Mouse (Mus musculus) megakaryocyte, embryonic 14.5 days (primary cell): ENCODE results near the gene Mrpl14.

Experiments
- FLI1 ChIP-seq: IDR thresholded peaks from 2 replicates; pipeline ENCODE4 v1.6.1; 2012; ENCODE audit warnings: low read length, inconsistent platforms, mixed read lengths
- GATA1 ChIP-seq: IDR thresholded peaks from 3 replicates; pipeline ENCODE4 v1.6.1; 2012; ENCODE audit warnings: mixed read lengths, low read length, inconsistent platforms, borderline replicate concordance

- TF ChIP-seq FLI1 (no peak), GATA1 (no peak)
Observed at GRCm38 (mm10) chr17:45685171-45686092, 690 bp upstream of the Mrpl14 start.
